Mouse (Mus musculus): ENCODE results near the gene Btaf1. TPM values are rescaled to one million over a fixed set of nuclear protein-coding genes. Genes with fewer than 3 reads are reported as not detected.

Gene Btaf1
- total and polyA plus RNA-seq, 3 experiments: 2.7 to 13.5 (median 12.4) TPM

- H3K27ac ChIP-seq: no peak overlapping the region
- 89% methylated on average over 5 of the region's 5 CpGs for WGBS
- intact Hi-C loops (cut with DNase I): no loop called here
- TF ChIP-seq CTCF (IDR thresholded peaks at IDR 0.05) (no peak), POLR2A (IDR thresholded peaks at IDR 0.05; ENCODE audit: insufficient read depth, low read depth, low read length) (no peak), EP300 (IDR thresholded peaks at IDR 0.05; ENCODE audit: insufficient read depth, low read depth, low read length) (no peak)
- no peak for DNase-seq
- no peaks in the 10 kb centered on the region for H3K4me1 ChIP-seq (ENCODE audit: control insufficient read depth, insufficient read depth, low read length)
- H3K79me2 ChIP-seq (replicated peaks; ENCODE audit: control insufficient read depth, insufficient read depth, low read length): no peaks in the 10 kb centered on the region
- no peak overlapping the region for H3K9ac ChIP-seq (ENCODE audit: low read depth, low read length)
- H3K4me3 ChIP-seq: no peak overlapping the region
- H3K36me3 ChIP-seq (ENCODE audit: control insufficient read depth, insufficient read depth, low read length): no peaks in the 10 kb centered on the region; the same call in 1 of the 2 replicates
- H3K27me3 ChIP-seq (ENCODE audit: control insufficient read depth, insufficient read depth, low read length): no peaks in the 10 kb centered on the region
Measured at GRCm38 (mm10) chr19:37004557-37004956, 78.7 kb downstream of the Btaf1 start.

GRCm38 (mm10) chr19:37009878-37010281, 84.0 kb downstream of the Btaf1 start:
- H3K4me3 ChIP-seq: no peak overlapping the region
- DNase-seq: no peak
- no peaks in the 10 kb centered on the region; the same call in none of the 2 replicates for H3K36me3 ChIP-seq (ENCODE audit: control insufficient read depth, insufficient read depth, low read length)
- WGBS: 73% methylated on average over 3 of the region's 3 CpGs
- H3K27me3 ChIP-seq (ENCODE audit: control insufficient read depth, insufficient read depth, low read length): no peaks in the 10 kb centered on the region
- H3K27ac ChIP-seq: no peak overlapping the region
- H3K9ac ChIP-seq (ENCODE audit: low read depth, low read length): no peak overlapping the region
- intact Hi-C loops (cut with DNase I): no loop called here
- H3K4me1 ChIP-seq (ENCODE audit: control insufficient read depth, insufficient read depth, low read length): no peaks in the 10 kb centered on the region
- no peaks in the 10 kb centered on the region for H3K79me2 ChIP-seq (replicated peaks; ENCODE audit: control insufficient read depth, insufficient read depth, low read length)
- TF ChIP-seq POLR2A (IDR thresholded peaks at IDR 0.05; ENCODE audit: insufficient read depth, low read depth, low read length): no peak
- TF ChIP-seq EP300 (IDR thresholded peaks at IDR 0.05; ENCODE audit: insufficient read depth, low read depth, low read length): no peak
- no peak for TF ChIP-seq CTCF (IDR thresholded peaks at IDR 0.05)

GRCm38 (mm10) chr19:37013461-37013860, 87.6 kb downstream of the Btaf1 start:
- Histone ChIP-seq H3K27ac (no peak overlapping the region), H3K9ac (ENCODE audit: low read depth, low read length) (no peak overlapping the region), H3K79me2 (replicated peaks; ENCODE audit: control insufficient read depth, insufficient read depth, low read length) (no peaks in the 10 kb centered on the region), H3K4me3 (no peak overlapping the region), H3K4me1 (ENCODE audit: control insufficient read depth, insufficient read depth, low read length) (no peaks in the 10 kb centered on the region), H3K27me3 (ENCODE audit: control insufficient read depth, insufficient read depth, low read length) (no peaks in the 10 kb centered on the region), H3K36me3 (ENCODE audit: control insufficient read depth, insufficient read depth, low read length) (no peaks in the 10 kb centered on the region; the same call in 1 of the 2 replicates)
- intact Hi-C loops (cut with DNase I): no loop called here
- TF ChIP-seq EP300 (IDR thresholded peaks at IDR 0.05; ENCODE audit: insufficient read depth, low read depth, low read length) (no peak), CTCF (IDR thresholded peaks at IDR 0.05) (no peak), POLR2A (IDR thresholded peaks at IDR 0.05; ENCODE audit: insufficient read depth, low read depth, low read length) (no peak)
- 94% methylated on average over 6 of the region's 6 CpGs for WGBS
- DNase-seq: no peak

GRCm38 (mm10) chr19:37014173-37014939, 88.5 kb downstream of the Btaf1 start:
- Histone ChIP-seq H3K27ac (no peak overlapping the region), H3K9ac (ENCODE audit: low read depth, low read length) (no peak overlapping the region), H3K36me3 (ENCODE audit: control insufficient read depth, insufficient read depth, low read length) (no peaks in the 10 kb centered on the region; the same call in 1 of the 2 replicates), H3K4me1 (ENCODE audit: control insufficient read depth, insufficient read depth, low read length) (no peaks in the 10 kb centered on the region), H3K27me3 (ENCODE audit: control insufficient read depth, insufficient read depth, low read length) (no peaks in the 10 kb centered on the region), H3K4me3 (no peak overlapping the region), H3K79me2 (replicated peaks; ENCODE audit: control insufficient read depth, insufficient read depth, low read length) (no peaks in the 10 kb centered on the region)
- no peak for DNase-seq
- intact Hi-C loops (cut with DNase I): no loop called here
- no peak for TF ChIP-seq CTCF (IDR thresholded peaks at IDR 0.05)
- TF ChIP-seq EP300 (IDR thresholded peaks at IDR 0.05; ENCODE audit: insufficient read depth, low read depth, low read length): no peak
- TF ChIP-seq POLR2A (IDR thresholded peaks at IDR 0.05; ENCODE audit: insufficient read depth, low read depth, low read length): no peak
- WGBS: 88% methylated on average over 8 of the region's 8 CpGs

- H3K4me3 ChIP-seq: no peak overlapping the region
- H3K79me2 ChIP-seq (replicated peaks; ENCODE audit: control insufficient read depth, insufficient read depth, low read length): no peaks in the 10 kb centered on the region
- H3K9ac ChIP-seq (ENCODE audit: low read depth, low read length): no peak overlapping the region
- no peaks in the 10 kb centered on the region for H3K27me3 ChIP-seq (ENCODE audit: control insufficient read depth, insufficient read depth, low read length)
- WGBS: 91% methylated on average over 6 of the region's 6 CpGs
- intact Hi-C loops (cut with DNase I): no loop called here
- no peak overlapping the region for H3K27ac ChIP-seq
- no peak for DNase-seq
- peaks cover 3% of the 10 kb centered on the region; the same call in 1 of the 2 replicates for H3K4me1 ChIP-seq (ENCODE audit: control insufficient read depth, insufficient read depth, low read length)
- TF ChIP-seq POLR2A (IDR thresholded peaks at IDR 0.05; ENCODE audit: insufficient read depth, low read depth, low read length) (no peak), EP300 (IDR thresholded peaks at IDR 0.05; ENCODE audit: insufficient read depth, low read depth, low read length) (no peak), CTCF (IDR thresholded peaks at IDR 0.05) (no peak)
- H3K36me3 ChIP-seq (ENCODE audit: control insufficient read depth, insufficient read depth, low read length): no peaks in the 10 kb centered on the region; the same call in 1 of the 2 replicates
Measured at GRCm38 (mm10) chr19:37016890-37017289, 91.0 kb downstream of the Btaf1 start.

GRCm38 (mm10) chr19:37018411-37018810, 92.5 kb downstream of the Btaf1 start:
- 13% methylated on average over 26 of the region's 26 CpGs for WGBS

More at GRCm38 (mm10) chr19:37018411-37018810, 92.5 kb downstream of the Btaf1 start:
- no peaks in the 10 kb centered on the region for H3K27me3 ChIP-seq (ENCODE audit: control insufficient read depth, insufficient read depth, low read length)
- TF ChIP-seq EP300 (IDR thresholded peaks at IDR 0.05; ENCODE audit: insufficient read depth, low read depth, low read length) (no peak), CTCF (IDR thresholded peaks at IDR 0.05) (no peak), POLR2A (IDR thresholded peaks at IDR 0.05; ENCODE audit: insufficient read depth, low read depth, low read length) (no peak)
- peaks cover 2% of the 10 kb centered on the region for H3K79me2 ChIP-seq (replicated peaks; ENCODE audit: control insufficient read depth, insufficient read depth, low read length)
- no peak overlapping the region for H3K4me3 ChIP-seq
- peaks cover 3% of the 10 kb centered on the region; the same call in 1 of the 2 replicates for H3K4me1 ChIP-seq (ENCODE audit: control insufficient read depth, insufficient read depth, low read length)
- H3K9ac ChIP-seq (ENCODE audit: low read depth, low read length): no peak overlapping the region
- peak; percentile 39 to 51 for DNase-seq
- H3K27ac ChIP-seq: no peak overlapping the region
- no peaks in the 10 kb centered on the region for H3K36me3 ChIP-seq (ENCODE audit: control insufficient read depth, insufficient read depth, low read length)
- intact Hi-C loops (cut with DNase I): no loop called here
